ENCODE assay signal across 30 mouse cellular contexts in the genomic region with DNA sequence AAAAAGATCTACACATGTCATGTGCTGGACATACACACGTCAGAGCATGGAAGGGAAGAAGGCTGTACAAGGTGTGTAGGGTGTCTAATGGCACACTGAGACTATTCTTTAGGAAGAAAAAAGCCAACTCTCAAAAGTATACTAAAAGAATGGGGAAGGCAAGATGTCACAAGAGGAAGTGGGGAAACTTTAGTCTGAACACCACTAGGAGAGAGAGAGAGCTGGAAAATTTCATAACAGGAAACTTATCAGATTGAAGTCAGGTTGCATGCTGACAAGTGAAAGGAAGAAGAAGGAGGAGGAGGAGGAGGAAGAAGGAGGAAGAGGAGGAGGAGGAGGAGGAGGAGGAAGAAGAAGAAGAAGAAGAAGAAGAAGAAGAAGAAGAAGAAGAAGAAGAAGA. TPM values are rescaled to one million over a fixed set of nuclear protein-coding genes. Genes with fewer than 3 reads are reported as not detected.
DNase-seq lines count a peak whose midpoint lies in the region; ATAC-seq and TF ChIP-seq lines count a peak whose summit lies in the region.
"Had no signal": no experiment of that assay in that cellular context is flagged by ENCODE, and none has a peak within 500 bp of the region (broad histone marks: within the 10 kb centered on the region; RNA-seq: fewer than 3 reads in every experiment).

No protein-coding gene starts in this region.

- H3K36me3 ChIP-seq in MEL (ENCODE audit: control insufficient read depth in 1 of 2, insufficient read depth in 2 of 2, low read length in 2 of 2): peaks cover 0 to 2% of the 10 kb centered on the region in 2 experiments; a peak in 1 of 4 replicates
- H3K36me3 ChIP-seq in kidney, embryonic 15.5 days: no peaks in the 10 kb centered on the region
- H3K36me3 ChIP-seq: embryonic facial prominence, embryonic 13.5 days; embryonic facial prominence, embryonic 15.5 days; forebrain, embryonic 10.5 days; forebrain, embryonic 12.5 days; G1E had no signal

- no peak overlapping the region for H3K9ac ChIP-seq in MEL (ENCODE audit: control insufficient read depth, low read depth, low read length, poor library complexity, severe bottlenecking)
- no peak overlapping the region for H3K9ac ChIP-seq in kidney, embryonic 15.5 days
- H3K9ac ChIP-seq: embryonic facial prominence, embryonic 13.5 days; embryonic facial prominence, embryonic 15.5 days; forebrain, embryonic 12.5 days had no signal

- DNase-seq in MEL (ENCODE audit: low read depth, low spot score): peak; percentile 23
- peak; percentile 2 for DNase-seq in c-Kit-positive CD71-negative TER-119-negative erythroid progenitor cells, embryonic 14.5 days (ENCODE audit: low read depth)
- no peak for DNase-seq in right cerebral cortex, postnatal 4 days
- no peak for DNase-seq in cerebellum, adult 18-20 months
- DNase-seq: adrenal gland, adult 8-10 months; adrenal gland, postnatal 14 days; adrenal gland, postnatal 36 days; B cell, adult 2 months; cerebellum, adult 11 months; cerebellum, adult 2 months; cerebellum, adult 9-10 months; cerebellum, postnatal 10 days; cerebellum, postnatal 25 days; embryo, embryonic 11 days had no signal

- H3K27me3 ChIP-seq in MEL (ENCODE audit: control insufficient read depth in 1 of 2, insufficient read depth in 2 of 2, low read length in 2 of 2): no peaks in the 10 kb centered on the region
- H3K27me3 ChIP-seq in kidney, embryonic 15.5 days: 0 out of 2 replicates have a peak, but pooled peaks cover 4% of the 10 kb centered on the region
- H3K27me3 ChIP-seq: CH12.LX; embryonic facial prominence, embryonic 15.5 days; forebrain, embryonic 12.5 days had no signal

- TF ChIP-seq POLR2A in MEL (IDR thresholded peaks at IDR 0.05; ENCODE audit: control insufficient read depth in 1 of 2, insufficient read depth in 1 of 2, low read depth in 1 of 2, low read length in 2 of 2, poor library complexity in 1 of 2): no peak

- no peaks in the 10 kb centered on the region for H3K79me2 ChIP-seq in MEL (ENCODE audit: control insufficient read depth, insufficient read depth, low read length, poor library complexity)

- no peaks in the 10 kb centered on the region for H3K4me1 ChIP-seq in MEL (ENCODE audit: control insufficient read depth in 1 of 2, insufficient read depth in 2 of 2, low read length in 2 of 2)
- no peaks in the 10 kb centered on the region for H3K4me1 ChIP-seq in kidney, embryonic 15.5 days
- H3K4me1 ChIP-seq: embryonic facial prominence, embryonic 13.5 days; embryonic facial prominence, embryonic 15.5 days; forebrain, embryonic 10.5 days; forebrain, embryonic 12.5 days had no signal

- no peaks in the 10 kb centered on the region for H3K9me3 ChIP-seq in MEL (replicated peaks; ENCODE audit: insufficient read depth, low read length)
- H3K9me3 ChIP-seq in kidney, embryonic 15.5 days (replicated peaks): no peaks in the 10 kb centered on the region
- H3K9me3 ChIP-seq: embryonic facial prominence, embryonic 13.5 days; embryonic facial prominence, embryonic 15.5 days; forebrain, embryonic 10.5 days; forebrain, embryonic 12.5 days; G1E had no signal

- no peak overlapping the region for H3K4me3 ChIP-seq in MEL (ENCODE audit: control insufficient read depth in 1 of 2, insufficient read depth in 1 of 2, low read depth in 2 of 2, low read length in 2 of 2)
- H3K4me3 ChIP-seq in kidney, embryonic 15.5 days (replicated peaks): no peak overlapping the region
- H3K4me3 ChIP-seq: embryonic facial prominence, embryonic 13.5 days; embryonic facial prominence, embryonic 15.5 days; erythroblast, embryonic 14.5 days; forebrain, embryonic 10.5 days; forebrain, embryonic 12.5 days had no signal

- ATAC-seq in granulocyte monocyte progenitor cell, adult 5-6 weeks (replicated peaks; ENCODE audit: poor library complexity, severe bottlenecking): peak; percentile 92
- ATAC-seq in megakaryocyte progenitor cell, adult 5-6 weeks (replicated peaks; ENCODE audit: poor library complexity): peak; percentile 95
- ATAC-seq in monocyte, adult 5-6 weeks (replicated peaks; ENCODE audit: insufficient number of reproducible peaks, low FRiP score, low TSS enrichment, poor library complexity, severe bottlenecking): no peak
- ATAC-seq in kidney, embryonic 15.5 days (replicated peaks; ENCODE audit: low FRiP score): no peak
- ATAC-seq: activated CD4-positive, CD25-positive, alpha-beta regulatory T cell, adult 4 months; CD4-positive, CD25-positive, alpha-beta regulatory T cell, adult 4 months; forebrain, embryonic 14.5 days; forebrain, embryonic 16.5 days; Patski had no signal

- TF ChIP-seq EP300 in MEL (IDR thresholded peaks at IDR 0.05; ENCODE audit: low read depth in 1 of 2, low read length in 2 of 2): no peak

- no peak overlapping the region for H3K27ac ChIP-seq in MEL (ENCODE audit: control insufficient read depth, low read depth, low read length)
- no peak overlapping the region for H3K27ac ChIP-seq in kidney, embryonic 15.5 days
- H3K27ac ChIP-seq: embryonic facial prominence, embryonic 13.5 days; embryonic facial prominence, embryonic 15.5 days; forebrain, embryonic 10.5 days; forebrain, embryonic 12.5 days had no signal

- H3K4me2 ChIP-seq in kidney, embryonic 15.5 days: no peak overlapping the region
- H3K4me2 ChIP-seq: embryonic facial prominence, embryonic 13.5 days; embryonic facial prominence, embryonic 15.5 days; forebrain, embryonic 12.5 days had no signal

- no peak for TF ChIP-seq CTCF in MEL (IDR thresholded peaks at IDR 0.05 in 2 of 3, conservative IDR thresholded peaks at IDR 0.05 in 1 of 3; ENCODE audit: control insufficient read depth in 1 of 3, insufficient read depth in 1 of 3, low read depth in 2 of 3, low read length in 3 of 3, poor library complexity in 1 of 3, severe bottlenecking in 1 of 3)

- 75% methylated on average over 1 of the region's 1 CpGs for WGBS in kidney, embryonic 15.5 days

- TF ChIP-seq RAD21 in MEL (IDR thresholded peaks at IDR 0.05; ENCODE audit: low read depth, low read length): no peak

TF ChIP-seq in MEL, 35 proteins besides CTCF, POLR2A, EP300 and RAD21:
- no peak for TF ChIP-seq ZC3H11A (IDR thresholded peaks at IDR 0.05; ENCODE audit: low read depth, low read length)
- no peak for TF ChIP-seq CHD2 (IDR thresholded peaks at IDR 0.05; ENCODE audit: low read length)
- no peak for TF ChIP-seq MAX (IDR thresholded peaks at IDR 0.05; ENCODE audit: low read length)
- no peak for TF ChIP-seq KAT2A (conservative IDR thresholded peaks at IDR 0.05; ENCODE audit: low read depth, low read length)
- no peak for TF ChIP-seq GABPA (IDR thresholded peaks at IDR 0.05; ENCODE audit: low read depth, low read length)
- TF ChIP-seq ZMIZ1 (IDR thresholded peaks at IDR 0.05; ENCODE audit: low read depth, low read length): no peak
- TF ChIP-seq NELFE (IDR thresholded peaks at IDR 0.05; ENCODE audit: low read depth, low read length): no peak
- TF ChIP-seq GATA1 (IDR thresholded peaks at IDR 0.05; ENCODE audit: low read depth, low read length): no peak

RNA-seq across cellular contexts. Expression of a gene that starts 52.3 kb away (rescaled TPM):
- total RNA-seq in MEL (2012; rRNA removed): 27.2 and 28.6 TPM in 2 replicates
- polyA plus RNA-seq in MEL (2012; ENCODE audit: insufficient read depth in 1 of 2, insufficient read length in 2 of 2, low read depth in 1 of 2, low replicate concordance in 2 of 2, missing spikeins in 1 of 2): 100 to 1,000 TPM in 1 of 2 experiments, 10 to 100 TPM in 1; 44.2 to 132 TPM
- total RNA-seq in granulocyte monocyte progenitor cell, adult 5-6 weeks (2014; fragmentation: Nextera tagmentation): 50.5 and 63.4 TPM in 2 replicates
- total RNA-seq in granulocyte monocyte progenitor cell, adult 5-6 weeks (2017): 35.2 and 39.4 TPM in 2 replicates
- total RNA-seq in megakaryocyte progenitor cell, adult 5-6 weeks (2015): 61.2 and 64.0 TPM in 2 replicates
- 29.2 and 34.6 TPM in 2 replicates for total RNA-seq in megakaryocyte progenitor cell, adult 5-6 weeks (2017)
- 29.8 to 43.5 TPM (median 36.6 TPM) in 3 replicates for total RNA-seq in monocyte, adult 5-6 weeks (2017)
- 60.4 and 65.0 TPM in 2 replicates for polyA plus RNA-seq in kidney, embryonic 15.5 days (2015; fragmentation: Nextera tagmentation; extraction: Ambion mirVana)
- polyA plus RNA-seq: G1E had no signal

Comparison
In these comparisons a context has a peak if more than half of its experiments do, and no peak if none do; other contexts are left out.
1. DNase-seq: peak in MEL (single experiment) and c-Kit-positive CD71-negative TER-119-negative erythroid progenitor cells, embryonic 14.5 days (single experiment); none in right cerebral cortex, postnatal 4 days (single experiment) and cerebellum, adult 18-20 months (0 of 2).
2. ATAC-seq: peak in granulocyte monocyte progenitor cell, adult 5-6 weeks (single experiment) and megakaryocyte progenitor cell, adult 5-6 weeks (single experiment); none in monocyte, adult 5-6 weeks (single experiment) and kidney, embryonic 15.5 days (single experiment).